Mouse (Mus musculus) neural tube, embryonic 12.5 days (tissue): ENCODE measurements at regions not wholly inside any gene's neighbourhood (a gene's known extent, or its start where the extent isn't known, plus 50 kb on each side); places are given as distances from the start of the nearest gene placed in this dataset.
"Not testable (repeated sequence)": the region's sequence is repeated elsewhere in the genome, so short reads cannot be mapped to it uniquely, and the experiment has no call there.

ENCODE experiments used
- ATAC-seq: fragments of 200-750 bp; cut with Nextera tagmentation; 2 replicates; pipeline ENCODE4 v1.8.0; 2017; ENCODE audit warnings: low read depth, mild to moderate bottlenecking, moderate TSS enrichment, moderate library complexity; ENCODE audit not compliant: low FRiP score
- H3K27ac ChIP-seq: fragments of 300-500 bp; sonication (generic); 2 replicates; pipeline ENCODE4 v1.5.1; 2016
- H3K27me3 ChIP-seq: fragments of 300-500 bp; sonication (generic); replicated peaks from 2 replicates; pipeline ENCODE4 v1.6.1; 2016; ENCODE audit warnings: mild to moderate bottlenecking
- H3K36me3 ChIP-seq: fragments of 300-500 bp; sonication (generic); 2 replicates; pipeline ENCODE4 v1.6.1; 2016; ENCODE audit warnings: mild to moderate bottlenecking
- H3K4me1 ChIP-seq: fragments of 300-500 bp; sonication (generic); 2 replicates; pipeline ENCODE4 v1.6.1; 2016
- H3K4me2 ChIP-seq: fragments of 300-500 bp; sonication (generic); replicated peaks from 2 replicates; pipeline ENCODE4 v1.6.1; 2016; ENCODE audit warnings: mild to moderate bottlenecking
- H3K4me3 ChIP-seq: fragments of 300-500 bp; sonication (generic); 2 replicates; pipeline ENCODE4 v1.5.1; 2016
- H3K9ac ChIP-seq: fragments of 300-500 bp; sonication (generic); 2 replicates; pipeline ENCODE4 v1.6.1; 2016; ENCODE audit warnings: mild to moderate bottlenecking
- H3K9me3 ChIP-seq: fragments of 300-500 bp; sonication (generic); 2 replicates; pipeline ENCODE4 v1.6.1; 2016; ENCODE audit warnings: mild to moderate bottlenecking
- WGBS: fragments of 180-500 bp; shearing (Covaris S2); methylation state at CpG from one replicate; pipeline ENCODE4 v1.1.7; 2016; 5-methylcytosine and 5-hydroxymethylcytosine counted together

DNA sequence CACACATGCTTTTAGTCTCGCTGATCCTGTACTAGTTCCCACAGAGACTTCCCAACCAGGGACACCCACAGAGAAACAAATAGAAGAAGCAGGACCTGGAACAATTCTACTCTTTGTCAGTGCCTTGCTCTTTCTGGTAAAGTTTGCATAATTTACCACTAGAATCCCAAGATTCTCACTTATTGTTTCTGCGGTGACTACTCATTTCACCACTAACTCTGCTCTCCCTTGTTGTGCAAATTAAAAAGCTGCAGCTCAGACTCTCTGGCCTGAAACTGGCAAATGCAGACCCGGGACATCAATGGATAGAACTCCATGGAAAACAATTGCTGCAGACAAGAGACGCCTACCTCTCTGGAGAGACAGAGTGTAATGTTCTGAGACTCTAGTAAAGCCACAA, 348.4 kb upstream of the Tbl1xr1 start:
- no peaks in the 10 kb centered on the region for H3K27me3 ChIP-seq
- no peak overlapping the region for H3K4me3 ChIP-seq
- no peaks in the 10 kb centered on the region for H3K4me1 ChIP-seq
- H3K27ac ChIP-seq, result no peak overlapping the region
- no peaks in the 10 kb centered on the region for H3K36me3 ChIP-seq
- H3K9me3 ChIP-seq, result no peaks in the 10 kb centered on the region
- no peak for ATAC-seq
- WGBS, result 33% methylated on average over 4 of the region's 4 CpGs
- H3K9ac ChIP-seq, result no peak overlapping the region
- no peak overlapping the region for H3K4me2 ChIP-seq

DNA sequence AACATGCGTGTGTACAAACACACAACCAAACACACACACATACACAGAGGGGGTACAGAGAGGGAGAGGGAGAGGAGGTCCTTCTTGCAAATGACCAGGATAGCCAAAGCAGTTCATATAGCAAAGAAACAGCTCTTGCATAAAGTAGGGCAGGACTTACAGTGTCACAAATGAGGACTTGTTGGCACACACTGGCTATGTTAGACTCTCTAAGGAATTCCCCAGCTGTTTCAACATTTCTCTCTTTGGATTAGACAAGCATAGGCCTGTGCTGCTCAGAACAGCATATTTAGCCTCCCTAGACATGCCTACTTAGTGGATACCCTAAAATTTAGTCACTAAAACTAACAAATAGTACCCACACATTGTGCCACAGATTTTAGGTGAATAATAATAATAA, 347.1 kb upstream of the Tbl1xr1 start:
- WGBS, result 95% methylated on average over 1 of the region's 1 CpGs
- H3K36me3 ChIP-seq, result no peaks in the 10 kb centered on the region
- no peak for ATAC-seq
- H3K4me3 ChIP-seq, result no peak overlapping the region
- no peaks in the 10 kb centered on the region for H3K9me3 ChIP-seq
- no peaks in the 10 kb centered on the region for H3K4me1 ChIP-seq
- no peaks in the 10 kb centered on the region for H3K27me3 ChIP-seq
- H3K4me2 ChIP-seq, result no peak overlapping the region
- H3K9ac ChIP-seq, result no peak overlapping the region
- no peak overlapping the region for H3K27ac ChIP-seq

DNA sequence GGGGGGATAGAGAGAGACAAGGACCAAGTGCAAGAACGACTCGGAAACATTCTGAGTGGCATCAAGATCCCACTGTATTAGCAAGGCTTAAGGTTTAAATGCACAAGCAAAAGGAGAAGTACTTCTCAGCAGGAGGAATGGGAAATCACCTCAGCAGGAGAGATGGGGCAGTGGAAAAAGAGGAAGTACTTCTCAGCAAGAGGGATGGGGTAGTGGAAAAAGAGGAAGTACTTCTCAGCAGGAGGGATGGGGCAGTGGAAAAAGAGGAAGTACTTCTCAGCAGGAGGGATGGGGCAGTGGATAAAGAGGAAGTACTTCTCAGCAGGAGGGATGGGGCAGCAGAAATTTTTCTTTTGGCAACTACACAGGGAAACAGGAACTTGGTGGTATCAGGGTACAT, 340.8 kb upstream of the Tbl1xr1 start:
- H3K4me2 ChIP-seq, H3K36me3 ChIP-seq, ATAC-seq, H3K4me1 ChIP-seq, H3K27ac ChIP-seq, H3K27me3 ChIP-seq, H3K9me3 ChIP-seq, H3K4me3 ChIP-seq, H3K9ac ChIP-seq: not testable (repeated sequence)
- 88% methylated on average over 2 of the region's 2 CpGs for WGBS

DNA sequence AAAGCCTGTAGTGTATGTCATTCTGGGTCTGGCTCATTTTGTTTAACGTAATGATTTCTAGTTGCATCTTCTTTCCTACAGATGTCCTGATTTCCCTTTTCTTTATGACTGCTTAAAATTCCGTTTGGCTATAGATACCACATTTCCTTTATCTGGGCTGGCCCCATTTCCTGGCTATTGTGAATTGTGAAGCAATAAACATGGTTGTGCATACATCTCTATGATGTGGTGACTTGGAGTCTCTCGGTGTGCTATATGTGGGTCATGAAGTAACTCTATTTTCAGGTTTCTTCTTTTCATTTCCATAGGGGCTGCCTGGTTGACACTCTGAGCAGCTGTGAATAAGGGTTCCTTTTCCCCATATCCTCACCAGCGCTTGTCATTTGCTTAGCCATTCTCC, 336.7 kb upstream of the Tbl1xr1 start:
- WGBS, result 87% methylated on average over 4 of the region's 4 CpGs
- Histone ChIP-seq H3K4me2 (no peak overlapping the region), H3K9me3 (no peaks in the 10 kb centered on the region; the same call in 1 of the 2 replicates), H3K4me3 (no peak overlapping the region), H3K27me3 (no peaks in the 10 kb centered on the region), H3K4me1 (no peaks in the 10 kb centered on the region), H3K27ac (no peak overlapping the region), H3K9ac (no peak overlapping the region), H3K36me3 (no peaks in the 10 kb centered on the region)
- ATAC-seq, result no peak

DNA sequence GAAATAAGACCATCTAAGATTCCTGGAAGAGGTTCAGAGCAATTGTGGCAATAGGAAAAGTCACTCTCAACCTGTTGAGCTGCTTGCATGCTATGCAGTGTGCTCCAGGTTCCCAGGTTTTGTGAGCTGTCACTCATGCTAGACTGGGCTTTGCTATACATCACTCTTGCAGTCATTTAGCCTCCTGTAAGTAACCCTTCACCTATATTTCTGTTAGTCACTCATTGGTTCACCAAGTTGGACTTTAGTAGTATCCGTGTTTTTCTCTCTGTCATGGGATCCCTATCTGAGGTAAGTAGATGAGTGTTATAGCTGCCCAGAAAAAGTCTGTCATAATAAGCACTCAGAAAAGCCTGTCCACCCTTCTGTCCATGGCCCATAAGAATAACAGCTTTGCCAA, 332.3 kb upstream of the Tbl1xr1 start:
- WGBS, result 87% methylated on average over 1 of the region's 1 CpGs
- H3K9me3 ChIP-seq, result no peaks in the 10 kb centered on the region
- H3K36me3 ChIP-seq, result no peaks in the 10 kb centered on the region
- no peak overlapping the region for H3K9ac ChIP-seq
- no peaks in the 10 kb centered on the region for H3K4me1 ChIP-seq
- no peaks in the 10 kb centered on the region for H3K27me3 ChIP-seq
- H3K27ac ChIP-seq, result no peak overlapping the region
- no peak for ATAC-seq
- H3K4me3 ChIP-seq, result no peak overlapping the region
- no peak overlapping the region for H3K4me2 ChIP-seq

DNA sequence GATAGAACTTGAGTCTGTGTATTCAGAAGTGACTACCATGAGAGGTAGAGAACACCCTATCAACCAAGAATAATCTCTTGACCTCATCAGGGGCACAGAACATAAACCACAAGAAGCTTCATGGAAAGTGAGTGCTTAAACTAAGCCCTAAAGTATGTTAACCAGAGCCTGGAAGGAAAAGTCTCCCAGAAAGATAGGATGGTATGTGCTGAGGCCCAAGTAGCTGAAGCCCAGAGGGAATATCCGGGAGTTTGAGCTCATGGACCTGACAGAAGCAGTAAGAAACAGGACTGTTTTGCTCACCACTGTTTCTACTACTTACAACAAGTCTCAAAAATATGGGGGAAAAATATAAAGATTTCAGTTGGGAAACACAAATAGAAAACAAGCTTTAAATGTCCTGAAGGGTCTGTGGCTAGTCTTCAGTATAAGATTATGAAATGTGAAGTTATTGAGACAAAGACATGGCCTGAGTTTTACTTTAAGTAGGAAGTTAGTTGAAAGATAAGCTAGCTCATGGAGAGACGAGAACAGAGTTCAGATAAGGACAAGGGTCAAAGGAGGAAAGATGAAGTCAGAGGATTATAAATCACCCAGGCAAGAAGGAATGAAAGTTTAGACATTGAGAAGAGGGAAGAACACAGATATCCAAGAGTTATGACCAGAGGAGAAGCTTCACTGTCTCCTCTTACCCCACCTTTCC, 315.8 kb upstream of the Tbl1xr1 start:
- no peak overlapping the region for H3K4me2 ChIP-seq
- ATAC-seq, result no peak
- H3K27ac ChIP-seq, result no peak overlapping the region
- 69% methylated on average over 2 of the region's 2 CpGs for WGBS
- H3K9ac ChIP-seq, result no peak overlapping the region
- no peaks in the 10 kb centered on the region for H3K4me1 ChIP-seq
- no peaks in the 10 kb centered on the region for H3K36me3 ChIP-seq
- no peak overlapping the region for H3K4me3 ChIP-seq
- H3K9me3 ChIP-seq, result no peaks in the 10 kb centered on the region
- H3K27me3 ChIP-seq, result no peaks in the 10 kb centered on the region

DNA sequence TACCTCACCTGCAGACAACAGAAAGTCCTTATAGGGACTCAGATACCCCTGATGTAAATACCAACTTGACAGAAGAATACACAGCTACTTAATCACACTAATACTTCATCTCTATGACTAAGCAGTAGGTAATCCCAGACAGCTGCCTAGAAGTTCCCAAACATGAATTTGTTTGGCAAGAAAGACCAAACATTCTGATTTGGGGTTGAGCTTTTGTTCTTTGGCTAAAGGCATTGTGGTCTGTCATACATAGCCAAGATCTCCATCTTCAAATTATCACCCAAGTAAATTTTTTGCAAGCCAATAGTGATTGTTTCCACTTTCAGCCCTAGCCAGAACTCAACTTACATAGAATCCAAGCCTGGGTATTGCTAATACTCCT, 315.2 kb upstream of the Tbl1xr1 start:
- no peak overlapping the region for H3K4me2 ChIP-seq
- H3K36me3 ChIP-seq, result no peaks in the 10 kb centered on the region
- no peak for ATAC-seq
- no peaks in the 10 kb centered on the region for H3K4me1 ChIP-seq
- no peak overlapping the region for H3K27ac ChIP-seq
- H3K4me3 ChIP-seq, result no peak overlapping the region
- H3K27me3 ChIP-seq, result no peaks in the 10 kb centered on the region
- no peaks in the 10 kb centered on the region for H3K9me3 ChIP-seq
- no peak overlapping the region for H3K9ac ChIP-seq

DNA sequence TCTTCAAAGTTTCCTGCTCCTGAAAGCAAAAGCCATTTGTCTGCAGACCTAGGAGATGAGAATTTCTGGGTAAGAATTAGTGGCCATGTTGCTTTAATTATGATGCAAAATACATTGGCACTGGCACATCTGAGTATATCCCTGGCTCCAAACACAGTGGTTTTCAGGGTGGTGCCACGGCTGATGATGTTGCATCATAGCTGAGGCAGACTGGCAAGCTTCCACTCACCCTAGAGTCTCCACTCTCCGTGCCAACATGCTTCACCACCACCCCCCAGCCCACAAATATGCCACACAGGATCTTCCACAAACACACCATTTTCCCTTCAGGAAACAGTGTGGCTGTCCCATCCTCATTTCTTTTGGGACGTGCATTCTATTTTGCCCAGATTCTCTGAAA, 314.5 kb upstream of the Tbl1xr1 start:
- ATAC-seq, result no peak
- no peak overlapping the region for H3K4me2 ChIP-seq
- no peaks in the 10 kb centered on the region for H3K36me3 ChIP-seq
- H3K4me3 ChIP-seq, result no peak overlapping the region
- H3K27ac ChIP-seq, result no peak overlapping the region
- no peaks in the 10 kb centered on the region for H3K27me3 ChIP-seq
- WGBS, result 91% methylated on average over 3 of the region's 3 CpGs
- H3K9me3 ChIP-seq, result no peaks in the 10 kb centered on the region
- no peak overlapping the region for H3K9ac ChIP-seq
- no peaks in the 10 kb centered on the region for H3K4me1 ChIP-seq

DNA sequence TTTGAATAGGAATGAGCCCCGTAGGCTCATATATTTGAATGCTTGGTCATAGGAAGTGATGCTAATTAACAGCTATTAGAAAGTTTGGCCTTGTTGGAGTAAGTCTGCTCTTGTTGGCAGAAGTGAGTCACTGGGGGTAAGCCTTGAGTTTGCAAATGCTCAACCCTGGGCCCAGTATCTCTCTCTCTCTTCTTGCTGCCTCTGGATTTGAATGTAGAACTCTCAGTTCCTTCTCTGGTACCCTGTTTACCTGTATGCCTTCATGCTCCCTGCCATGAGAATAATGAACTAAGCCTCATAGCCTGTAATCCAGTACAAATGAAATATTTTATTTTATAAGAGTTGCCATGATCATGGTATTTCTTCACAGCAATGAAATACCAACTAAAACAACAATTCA, 308.4 kb upstream of the Tbl1xr1 start:
- H3K27me3 ChIP-seq, result no peaks in the 10 kb centered on the region
- no peaks in the 10 kb centered on the region for H3K36me3 ChIP-seq
- no peaks in the 10 kb centered on the region for H3K4me1 ChIP-seq
- no peaks in the 10 kb centered on the region for H3K9me3 ChIP-seq
- no peak overlapping the region for H3K27ac ChIP-seq
- no peak overlapping the region for H3K4me3 ChIP-seq
- 98% methylated on average over 1 of the region's 1 CpGs for WGBS
- H3K4me2 ChIP-seq, result no peak overlapping the region
- no peak overlapping the region for H3K9ac ChIP-seq
- no peak for ATAC-seq

DNA sequence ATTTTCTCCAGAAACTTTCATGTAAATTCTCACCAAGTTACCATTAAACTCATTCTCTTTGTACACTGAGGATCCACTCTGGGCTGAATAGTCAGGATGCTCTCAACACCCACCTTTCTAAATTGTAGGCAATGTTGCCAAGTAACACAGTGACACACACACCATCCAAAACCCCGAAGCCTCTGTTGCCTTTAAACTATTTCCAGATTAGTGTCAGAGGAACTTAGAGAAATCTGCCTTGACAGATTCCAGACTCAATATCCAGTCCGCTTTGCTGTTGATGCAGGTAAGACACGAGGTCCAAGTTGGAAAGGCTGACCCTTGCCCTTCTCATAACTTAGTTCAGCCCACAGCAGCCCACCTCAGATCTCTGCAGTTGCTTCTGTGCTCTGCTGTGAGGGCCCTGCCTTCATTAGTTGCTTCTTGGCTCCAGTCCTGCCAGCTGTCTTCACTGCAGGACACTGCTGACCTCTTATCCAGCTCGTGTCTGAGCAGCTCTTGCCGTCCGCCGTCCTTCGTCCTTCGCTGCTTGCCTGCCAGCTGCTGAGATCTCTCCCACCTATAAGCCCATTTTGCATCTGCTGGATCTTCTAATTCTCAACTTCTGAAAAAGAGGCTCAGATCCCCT, 306.4 kb upstream of the Tbl1xr1 start:
- no peak overlapping the region for H3K4me2 ChIP-seq
- ATAC-seq, result no peak
- WGBS, result 67% methylated on average over 9 of the region's 9 CpGs
- H3K36me3 ChIP-seq, result no peaks in the 10 kb centered on the region
- H3K9ac ChIP-seq, result no peak overlapping the region
- H3K4me1 ChIP-seq, result no peaks in the 10 kb centered on the region
- H3K27ac ChIP-seq, result no peak overlapping the region
- no peak overlapping the region for H3K4me3 ChIP-seq
- no peaks in the 10 kb centered on the region for H3K9me3 ChIP-seq
- H3K27me3 ChIP-seq, result no peaks in the 10 kb centered on the region

DNA sequence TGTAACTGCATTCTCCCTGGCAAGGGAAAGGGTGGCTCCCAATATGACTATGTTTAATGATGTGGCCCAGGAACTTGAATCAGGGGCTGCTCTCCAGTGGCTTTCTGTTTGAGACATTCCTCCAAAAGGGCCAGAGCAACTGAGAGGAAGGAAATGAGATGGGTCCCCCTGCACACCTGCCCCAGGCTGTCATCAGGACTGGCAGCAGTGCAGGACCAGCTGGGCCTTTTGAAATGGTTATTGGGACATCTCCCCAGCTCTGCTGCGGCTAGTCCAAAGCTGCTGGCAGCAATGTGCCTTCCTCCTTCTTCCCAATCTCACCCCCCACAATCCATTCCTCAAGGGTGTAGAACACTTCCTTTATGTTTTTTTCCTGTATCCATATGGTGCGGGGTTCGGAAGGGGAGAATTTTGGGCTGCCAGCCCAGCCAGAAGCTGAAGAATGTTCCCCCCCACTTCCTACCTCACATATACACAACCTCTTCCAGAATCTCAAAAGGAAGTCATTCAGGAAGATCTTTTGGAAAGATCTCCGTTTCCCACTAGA, 304.6 kb upstream of the Tbl1xr1 start:
- no peak overlapping the region for H3K4me2 ChIP-seq
- no peaks in the 10 kb centered on the region for H3K4me1 ChIP-seq
- WGBS, result 89% methylated on average over 4 of the region's 4 CpGs
- H3K9ac ChIP-seq, result no peak overlapping the region
- no peaks in the 10 kb centered on the region for H3K27me3 ChIP-seq
- H3K4me3 ChIP-seq, result no peak overlapping the region
- H3K27ac ChIP-seq, result no peak overlapping the region
- no peak for ATAC-seq
- H3K9me3 ChIP-seq, result no peaks in the 10 kb centered on the region
- H3K36me3 ChIP-seq, result no peaks in the 10 kb centered on the region

DNA sequence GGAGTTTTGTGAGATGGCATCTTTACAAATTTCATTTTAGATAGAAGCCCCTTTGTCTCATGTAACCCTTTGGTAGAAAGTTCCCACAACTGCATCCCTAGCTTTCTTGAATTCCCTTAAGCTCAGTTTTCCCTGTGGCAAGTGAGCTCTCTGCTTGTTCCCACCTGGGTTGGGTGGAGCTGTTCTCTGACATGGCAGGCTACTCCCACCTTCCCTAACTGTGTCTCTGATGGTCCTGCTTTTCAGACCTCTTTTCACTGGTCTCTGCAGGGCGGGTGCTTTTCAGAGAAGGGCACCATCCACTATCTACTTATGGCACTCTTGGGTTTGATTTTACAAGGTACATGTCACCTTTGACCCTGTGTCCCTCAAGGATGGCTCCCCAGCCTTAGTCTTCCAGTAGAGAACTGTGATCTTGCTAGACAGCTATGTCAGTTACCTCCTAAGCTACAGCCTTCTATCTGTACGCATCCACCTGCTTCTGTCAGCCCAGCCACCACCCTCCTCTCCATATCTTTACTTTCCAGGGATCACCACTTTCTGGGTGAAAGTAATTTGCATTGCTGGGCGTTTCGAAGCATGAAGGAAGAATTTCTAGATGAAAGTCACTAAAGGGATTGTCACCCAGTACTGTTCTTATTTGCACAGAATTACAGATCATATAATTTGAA, 302.1 kb upstream of the Tbl1xr1 start:
- no peaks in the 10 kb centered on the region for H3K9me3 ChIP-seq
- no peaks in the 10 kb centered on the region for H3K4me1 ChIP-seq
- no peak overlapping the region for H3K9ac ChIP-seq
- no peaks in the 10 kb centered on the region for H3K36me3 ChIP-seq
- H3K27me3 ChIP-seq, result no peaks in the 10 kb centered on the region
- no peak overlapping the region for H3K4me2 ChIP-seq
- no peak overlapping the region for H3K27ac ChIP-seq
- H3K4me3 ChIP-seq, result no peak overlapping the region
- ATAC-seq, result no peak
- 87% methylated on average over 4 of the region's 4 CpGs for WGBS
